Mouse (Mus musculus): ENCODE results near the gene Nudt1. TPM values are rescaled to one million over a fixed set of nuclear protein-coding genes. Genes with fewer than 3 reads are reported as not detected.
"Not testable (repeated sequence)": the region's sequence is repeated elsewhere in the genome, so short reads cannot be mapped to it uniquely, and the experiment has no call there.

Gene Nudt1
- polyA plus RNA-seq, 1 experiment from 2014 or later = 27.4 TPM

- Histone ChIP-seq H3K4me3 (ENCODE audit: low read length) (no peak overlapping the region), H3K36me3 (ENCODE audit: control insufficient read depth, insufficient read depth) (peaks cover 29% of the 10 kb centered on the region), H3K9ac (ENCODE audit: low read length) (no peak overlapping the region), H3K27me3 (ENCODE audit: control insufficient read depth, insufficient read depth, low read length) (no peaks in the 10 kb centered on the region), H3K27ac (ENCODE audit: low read length) (no peak overlapping the region), H3K4me1 (ENCODE audit: control insufficient read depth, insufficient read depth, low read length) (no peaks in the 10 kb centered on the region), H3K9me3 (replicated peaks; ENCODE audit: control insufficient read depth, low read length) (no peaks in the 10 kb centered on the region), H3K4me2 (ENCODE audit: low read depth, low read length) (no peak overlapping the region)
- WGBS = 93% methylated on average over 8 of the region's 8 CpGs
- no peak for ATAC-seq (replicated peaks; ENCODE audit: extremely low read depth, insufficient read depth, low FRiP score)
Measured at GRCm38 (mm10) chr5:140350731-140351497, 29.5 kb downstream of the Nudt1 start.

GRCm38 (mm10) chr5:140352352-140352751 lies 30.9 kb downstream of the Nudt1 start:
- Histone ChIP-seq H3K4me3 (ENCODE audit: low read length) (no peak overlapping the region), H3K9ac (ENCODE audit: low read length) (no peak overlapping the region), H3K9me3 (replicated peaks; ENCODE audit: control insufficient read depth, low read length) (no peaks in the 10 kb centered on the region), H3K27me3 (ENCODE audit: control insufficient read depth, insufficient read depth, low read length) (no peaks in the 10 kb centered on the region), H3K4me1 (ENCODE audit: control insufficient read depth, insufficient read depth, low read length) (no peaks in the 10 kb centered on the region), H3K27ac (ENCODE audit: low read length) (no peak overlapping the region), H3K4me2 (ENCODE audit: low read depth, low read length) (no peak overlapping the region), H3K36me3 (ENCODE audit: control insufficient read depth, insufficient read depth) (peaks cover 35% of the 10 kb centered on the region)
- ATAC-seq (replicated peaks; ENCODE audit: extremely low read depth, insufficient read depth, low FRiP score) = no peak
- 94% methylated on average over 6 of the region's 6 CpGs for WGBS

GRCm38 (mm10) chr5:140355934-140356333 lies 34.5 kb downstream of the Nudt1 start:
- no peak overlapping the region for H3K9ac ChIP-seq (ENCODE audit: low read length)
- no peak for ATAC-seq (replicated peaks; ENCODE audit: extremely low read depth, insufficient read depth, low FRiP score)
- no peak overlapping the region for H3K4me2 ChIP-seq (ENCODE audit: low read depth, low read length)
- no peaks in the 10 kb centered on the region for H3K4me1 ChIP-seq (ENCODE audit: control insufficient read depth, insufficient read depth, low read length)
- H3K9me3 ChIP-seq (replicated peaks; ENCODE audit: control insufficient read depth, low read length) = no peaks in the 10 kb centered on the region
- 80% methylated on average over 11 of the region's 11 CpGs for WGBS
- peaks cover 34% of the 10 kb centered on the region for H3K36me3 ChIP-seq (ENCODE audit: control insufficient read depth, insufficient read depth)
- no peak overlapping the region for H3K4me3 ChIP-seq (ENCODE audit: low read length)
- no peaks in the 10 kb centered on the region for H3K27me3 ChIP-seq (ENCODE audit: control insufficient read depth, insufficient read depth, low read length)
- no peak overlapping the region for H3K27ac ChIP-seq (ENCODE audit: low read length)

GRCm38 (mm10) chr5:140357466-140357865 lies 36.0 kb downstream of the Nudt1 start:
- WGBS = 80% methylated on average over 3 of the region's 3 CpGs
- H3K27ac ChIP-seq (ENCODE audit: low read length) = no peak overlapping the region
- ATAC-seq (replicated peaks; ENCODE audit: extremely low read depth, insufficient read depth, low FRiP score) = no peak
- no peaks in the 10 kb centered on the region for H3K9me3 ChIP-seq (replicated peaks; ENCODE audit: control insufficient read depth, low read length)
- H3K4me3 ChIP-seq (ENCODE audit: low read length) = no peak overlapping the region
- no peaks in the 10 kb centered on the region for H3K4me1 ChIP-seq (ENCODE audit: control insufficient read depth, insufficient read depth, low read length)
- H3K36me3 ChIP-seq (ENCODE audit: control insufficient read depth, insufficient read depth) = peaks cover 24% of the 10 kb centered on the region
- no peak overlapping the region for H3K9ac ChIP-seq (ENCODE audit: low read length)
- no peak overlapping the region for H3K4me2 ChIP-seq (ENCODE audit: low read depth, low read length)
- H3K27me3 ChIP-seq (ENCODE audit: control insufficient read depth, insufficient read depth, low read length) = no peaks in the 10 kb centered on the region

- Histone ChIP-seq H3K4me2 (ENCODE audit: low read depth, low read length) (no peak overlapping the region), H3K36me3 (ENCODE audit: control insufficient read depth, insufficient read depth) (peaks cover 8% of the 10 kb centered on the region; the same call in 1 of the 2 replicates), H3K27me3 (ENCODE audit: control insufficient read depth, insufficient read depth, low read length) (no peaks in the 10 kb centered on the region), H3K27ac (ENCODE audit: low read length) (no peak overlapping the region), H3K4me3 (ENCODE audit: low read length) (no peak overlapping the region), H3K9ac (ENCODE audit: low read length) (no peak overlapping the region), H3K9me3 (replicated peaks; ENCODE audit: control insufficient read depth, low read length) (no peaks in the 10 kb centered on the region), H3K4me1 (ENCODE audit: control insufficient read depth, insufficient read depth, low read length) (no peaks in the 10 kb centered on the region)
- WGBS = 81% methylated on average over 14 of the region's 14 CpGs
- ATAC-seq (replicated peaks; ENCODE audit: extremely low read depth, insufficient read depth, low FRiP score) = no peak
Measured at GRCm38 (mm10) chr5:140359930-140360674, 38.6 kb downstream of the Nudt1 start.

GRCm38 (mm10) chr5:140364415-140364814 lies 43.0 kb downstream of the Nudt1 start:
- no peak overlapping the region for H3K27ac ChIP-seq (ENCODE audit: low read length)
- H3K4me1 ChIP-seq (ENCODE audit: control insufficient read depth, insufficient read depth, low read length) = no peaks in the 10 kb centered on the region
- no peaks in the 10 kb centered on the region for H3K27me3 ChIP-seq (ENCODE audit: control insufficient read depth, insufficient read depth, low read length)
- H3K9ac ChIP-seq (ENCODE audit: low read length) = no peak overlapping the region
- no peak for ATAC-seq (replicated peaks; ENCODE audit: extremely low read depth, insufficient read depth, low FRiP score)
- H3K9me3 ChIP-seq (replicated peaks; ENCODE audit: control insufficient read depth, low read length) = no peaks in the 10 kb centered on the region
- no peaks in the 10 kb centered on the region for H3K36me3 ChIP-seq (ENCODE audit: control insufficient read depth, insufficient read depth)
- WGBS = 88% methylated on average over 5 of the region's 5 CpGs
- H3K4me3 ChIP-seq (ENCODE audit: low read length) = no peak overlapping the region
- no peak overlapping the region for H3K4me2 ChIP-seq (ENCODE audit: low read depth, low read length)

GRCm38 (mm10) chr5:140368126-140368525 lies 46.7 kb downstream of the Nudt1 start:
- ATAC-seq (replicated peaks; ENCODE audit: extremely low read depth, insufficient read depth, low FRiP score); H3K9ac ChIP-seq (ENCODE audit: low read length); H3K4me1 ChIP-seq (ENCODE audit: control insufficient read depth, insufficient read depth, low read length); H3K4me2 ChIP-seq (ENCODE audit: low read depth, low read length); H3K36me3 ChIP-seq (ENCODE audit: control insufficient read depth, insufficient read depth); H3K9me3 ChIP-seq (replicated peaks; ENCODE audit: control insufficient read depth, low read length); H3K27ac ChIP-seq (ENCODE audit: low read length); H3K4me3 ChIP-seq (ENCODE audit: low read length); H3K27me3 ChIP-seq (ENCODE audit: control insufficient read depth, insufficient read depth, low read length): not testable (repeated sequence)
- 82% methylated on average over 2 of the region's 2 CpGs for WGBS

- Histone ChIP-seq H3K27ac (ENCODE audit: low read length) (no peak overlapping the region), H3K4me1 (ENCODE audit: control insufficient read depth, insufficient read depth, low read length) (peaks cover 9% of the 10 kb centered on the region), H3K9ac (ENCODE audit: low read length) (no peak overlapping the region), H3K4me3 (ENCODE audit: low read length) (no peak overlapping the region), H3K9me3 (replicated peaks; ENCODE audit: control insufficient read depth, low read length) (no peaks in the 10 kb centered on the region), H3K36me3 (ENCODE audit: control insufficient read depth, insufficient read depth) (no peaks in the 10 kb centered on the region), H3K27me3 (ENCODE audit: control insufficient read depth, insufficient read depth, low read length) (no peaks in the 10 kb centered on the region), H3K4me2 (ENCODE audit: low read depth, low read length) (no peak overlapping the region)
- 95% methylated on average over 4 of the region's 4 CpGs for WGBS
- no peak for ATAC-seq (replicated peaks; ENCODE audit: extremely low read depth, insufficient read depth, low FRiP score)
Measured at GRCm38 (mm10) chr5:140368926-140369325, 47.5 kb downstream of the Nudt1 start.

- Histone ChIP-seq H3K27ac (ENCODE audit: low read length) (no peak overlapping the region), H3K9me3 (replicated peaks; ENCODE audit: control insufficient read depth, low read length) (no peaks in the 10 kb centered on the region), H3K4me1 (ENCODE audit: control insufficient read depth, insufficient read depth, low read length) (peaks cover 9% of the 10 kb centered on the region), H3K4me2 (ENCODE audit: low read depth, low read length) (no peak overlapping the region), H3K4me3 (ENCODE audit: low read length) (no peak overlapping the region), H3K36me3 (ENCODE audit: control insufficient read depth, insufficient read depth) (no peaks in the 10 kb centered on the region), H3K9ac (ENCODE audit: low read length) (no peak overlapping the region), H3K27me3 (ENCODE audit: control insufficient read depth, insufficient read depth, low read length) (no peaks in the 10 kb centered on the region)
- ATAC-seq (replicated peaks; ENCODE audit: extremely low read depth, insufficient read depth, low FRiP score) = no peak
- WGBS = 78% methylated on average over 2 of the region's 2 CpGs
Measured at GRCm38 (mm10) chr5:140369466-140369865, 48.0 kb downstream of the Nudt1 start.

All from heart, embryonic 16.5 days (tissue).